Mouse (Mus musculus): ENCODE data around the gene U2surp. TPM values are rescaled to one million over a fixed set of nuclear protein-coding genes. Genes with fewer than 3 reads are reported as not detected.
A peak's percentile ranks its signal among the peaks of the same experiment; 100 is the strongest.

U2surp gene
- 87.5 and 114 TPM in 2 replicates for polyA plus RNA-seq (2015; fragmentation: Nextera tagmentation; extraction: Ambion mirVana)

DNA sequence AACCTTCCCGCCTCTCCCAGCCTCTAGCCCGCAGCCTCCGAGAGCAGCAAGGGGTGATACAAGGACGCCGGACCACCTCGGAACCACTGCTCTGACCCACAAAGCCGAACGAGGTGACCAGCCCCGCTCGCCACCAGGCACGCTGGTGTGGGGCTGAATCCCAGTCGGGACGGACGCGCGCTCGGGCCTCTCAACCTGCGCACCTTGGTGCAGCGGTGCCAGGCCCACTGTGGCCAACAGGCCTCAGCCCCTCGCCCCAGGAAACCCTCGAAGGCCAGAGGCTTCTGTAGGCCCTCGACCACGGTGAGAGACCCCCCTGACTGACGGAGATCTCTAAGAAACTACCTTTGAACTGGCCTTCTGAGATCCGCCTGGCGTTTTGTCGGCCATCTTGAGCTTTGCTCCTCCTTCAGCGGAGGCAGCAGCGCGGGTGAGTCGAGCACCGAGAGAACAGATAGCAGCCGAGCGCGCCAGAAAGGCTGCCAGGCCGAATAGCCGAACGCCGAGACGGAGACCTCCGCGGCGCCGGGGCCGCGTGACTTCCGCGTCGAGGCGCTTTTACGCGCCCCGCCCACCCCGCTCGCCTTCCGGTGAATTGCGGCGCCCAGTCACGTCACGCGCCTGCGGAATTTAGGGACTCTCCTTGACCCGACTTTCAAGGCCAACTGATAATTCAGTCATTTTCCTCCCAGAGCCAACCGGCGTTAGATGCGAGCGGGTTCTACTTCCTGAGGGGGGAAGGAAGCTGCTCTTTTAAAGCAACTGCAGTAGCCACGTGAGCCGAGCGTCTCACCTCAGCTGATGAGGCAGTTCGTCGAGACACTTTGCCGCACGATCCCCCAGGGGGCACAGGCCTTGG lies at the start of gene U2surp:
U2surp (minus strand) TSS at position 525 of the 859 bp plus-strand sequence.
- no peaks in the 10 kb centered on the region for H3K9me3 ChIP-seq (replicated peaks)
- H3K9ac ChIP-seq = peak within 1 kb of the TSS; percentile 96
- H3K4me2 ChIP-seq = peak within 1 kb of the TSS; percentile 95
- no peaks in the 10 kb centered on the region for H3K27me3 ChIP-seq
- peak within 1 kb of the TSS; percentile 96 for H3K4me3 ChIP-seq (replicated peaks)
- H3K27ac ChIP-seq = peak within 1 kb of the TSS; percentile 92
- peaks cover 46% of the 10 kb centered on the region for H3K4me1 ChIP-seq (replicated peaks)
- ATAC-seq (ENCODE audit: low read depth) (peak; percentile 89), DNase-seq (peak; percentile 94)
- H3K36me3 ChIP-seq = peaks cover 5% of the 10 kb centered on the region; the same call in 1 of the 2 replicates
- under 1% methylated on average over 74 of the region's 74 CpGs for WGBS (ENCODE audit: insufficient replicate concordance)

DNA sequence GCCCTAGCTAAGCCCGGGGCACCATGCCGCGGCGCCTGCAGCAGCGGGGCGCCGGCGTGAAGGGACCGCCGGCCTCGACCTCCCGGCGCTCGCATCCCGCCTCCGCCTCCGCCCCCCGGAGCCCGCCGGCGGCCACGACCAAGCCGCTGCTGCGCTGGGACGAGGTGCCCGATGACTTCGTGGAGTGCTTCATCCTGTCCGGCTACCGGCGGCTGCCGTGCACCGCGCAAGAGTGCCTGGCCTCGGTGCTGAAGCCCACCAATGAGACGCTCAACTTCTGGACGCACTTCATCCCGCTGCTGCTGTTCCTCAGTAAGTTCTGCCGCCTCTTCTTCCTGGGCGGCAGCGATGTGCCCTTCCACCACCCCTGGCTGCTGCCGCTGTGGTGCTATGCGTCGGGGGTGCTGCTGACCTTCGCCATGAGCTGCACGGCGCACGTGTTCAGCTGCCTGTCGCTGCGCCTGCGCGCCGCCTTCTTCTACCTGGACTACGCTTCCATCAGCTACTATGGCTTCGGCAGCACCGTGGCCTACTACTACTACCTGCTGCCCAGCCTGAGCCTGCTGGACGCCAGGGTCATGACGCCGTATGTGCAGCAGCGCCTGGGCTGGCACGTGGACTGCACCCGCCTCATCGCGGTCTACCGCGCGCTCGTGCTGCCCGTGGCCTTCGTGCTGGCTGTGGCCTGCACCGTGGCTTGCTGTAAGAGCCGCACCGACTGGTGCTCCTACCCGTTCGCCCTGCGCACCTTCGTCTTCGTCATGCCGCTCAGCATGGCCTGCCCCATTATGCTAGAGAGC lies 48.3 kb upstream of the U2surp start:
- H3K4me2 ChIP-seq = peak overlapping the region; percentile 88
- H3K9ac ChIP-seq = peak overlapping the region; percentile 77
- H3K27ac ChIP-seq = peak overlapping the region; percentile 80
- peaks cover 7% of the 10 kb centered on the region; the same call in 1 of the 2 replicates for H3K36me3 ChIP-seq
- H3K4me1 ChIP-seq (replicated peaks) = peaks cover 63% of the 10 kb centered on the region
- peak overlapping the region; percentile 70 for H3K4me3 ChIP-seq (replicated peaks)
- H3K9me3 ChIP-seq (replicated peaks) = no peaks in the 10 kb centered on the region
- ATAC-seq (ENCODE audit: low read depth) = no peak
- DNase-seq = no peak
- 13% methylated on average over 77 of the region's 78 CpGs for WGBS (ENCODE audit: insufficient replicate concordance)
- peaks cover 78% of the 10 kb centered on the region for H3K27me3 ChIP-seq

DNA sequence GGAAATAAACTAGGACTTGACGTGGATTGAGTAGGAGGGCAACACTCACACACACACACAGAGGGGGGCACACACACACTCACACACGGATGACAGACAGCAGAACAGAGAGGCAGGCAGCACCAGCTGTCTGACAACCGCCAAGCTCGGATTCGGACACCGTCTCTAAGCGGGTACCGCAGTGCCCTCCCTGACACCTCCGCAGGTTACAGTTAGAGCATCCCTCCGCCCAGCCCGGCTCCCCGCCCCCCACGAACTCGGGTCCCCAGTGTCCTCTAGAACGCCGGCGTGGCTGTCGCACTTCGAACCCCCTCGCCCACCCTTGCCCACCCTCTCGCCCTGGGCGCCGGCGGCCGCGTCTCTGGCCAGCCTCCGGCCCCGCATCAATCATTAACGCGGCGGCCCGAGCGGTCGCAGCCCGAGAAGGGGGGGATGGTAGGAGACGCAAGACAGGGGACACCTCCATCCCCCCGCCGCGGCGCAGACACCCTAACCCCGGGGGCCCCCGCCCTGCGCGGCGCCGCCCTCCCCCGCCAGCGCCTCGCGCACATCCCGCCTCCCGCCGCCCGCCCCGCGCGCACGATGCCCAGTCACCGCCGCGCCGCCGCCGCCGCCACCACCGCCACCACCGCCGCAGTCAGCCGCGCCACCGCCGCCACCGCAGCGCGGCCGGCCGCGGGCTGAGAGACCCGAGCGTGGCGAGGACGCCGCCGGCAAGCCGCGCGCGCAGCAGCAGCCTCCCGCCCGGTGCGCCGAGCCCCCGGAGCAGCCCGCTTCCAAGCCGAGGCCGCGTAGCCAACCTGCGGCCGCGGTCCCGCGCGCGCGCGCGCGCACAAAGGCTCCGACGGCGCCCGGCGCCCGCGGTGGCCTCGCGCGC lies 47.5 kb upstream of the U2surp start, which contains the start of gene Paqr9:
Paqr9 (plus strand) TSS at position 599 of the 877 bp plus-strand sequence.
- Histone ChIP-seq H3K4me2 (peak within 1 kb of the TSS; percentile 88), H3K27me3 (peaks cover 73% of the 10 kb centered on the region), H3K9ac (peak within 1 kb of the TSS; percentile 77), H3K9me3 (replicated peaks) (no peaks in the 10 kb centered on the region), H3K4me1 (replicated peaks) (peaks cover 72% of the 10 kb centered on the region), H3K27ac (peak within 1 kb of the TSS; percentile 80), H3K36me3 (peaks cover 7% of the 10 kb centered on the region; the same call in 1 of the 2 replicates), H3K4me3 (replicated peaks) (peak within 1 kb of the TSS; percentile 70)
- WGBS (ENCODE audit: insufficient replicate concordance) = 1% methylated on average over 42 of the region's 118 CpGs
- no peak for DNase-seq
- ATAC-seq (ENCODE audit: low read depth) = peak; percentile 66

DNA sequence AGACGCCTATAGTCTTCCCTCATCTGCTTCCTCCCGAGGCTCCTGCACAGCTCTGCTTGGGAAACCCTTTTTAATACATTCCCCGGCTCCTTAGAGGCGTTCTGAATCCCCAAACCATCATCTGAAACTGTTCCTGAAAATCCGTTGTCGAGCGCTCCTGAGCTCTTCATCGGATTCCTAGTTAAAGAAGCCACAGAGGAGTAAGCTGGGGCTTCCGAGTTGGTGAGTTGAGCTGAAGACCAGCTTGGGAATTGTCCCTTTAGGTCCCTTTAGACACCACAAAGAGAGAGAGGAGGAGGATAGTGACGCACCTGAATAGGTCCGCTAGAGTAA lies 46.9 kb upstream of the U2surp start:
- peaks cover 73% of the 10 kb centered on the region for H3K4me1 ChIP-seq (replicated peaks)
- H3K9ac ChIP-seq = peak overlapping the region; percentile 77; the same call in 1 of the 2 replicates
- peaks cover 67% of the 10 kb centered on the region for H3K27me3 ChIP-seq
- H3K4me3 ChIP-seq (replicated peaks) = peak overlapping the region; percentile 70
- peak overlapping the region; percentile 88 for H3K4me2 ChIP-seq
- ATAC-seq (ENCODE audit: low read depth) = no peak
- H3K27ac ChIP-seq = peak overlapping the region; percentile 58
- H3K36me3 ChIP-seq = peaks cover 7% of the 10 kb centered on the region; the same call in 1 of the 2 replicates
- 14% methylated on average over 11 of the region's 11 CpGs for WGBS (ENCODE audit: insufficient replicate concordance)
- no peak for DNase-seq
- no peaks in the 10 kb centered on the region for H3K9me3 ChIP-seq (replicated peaks)

DNA sequence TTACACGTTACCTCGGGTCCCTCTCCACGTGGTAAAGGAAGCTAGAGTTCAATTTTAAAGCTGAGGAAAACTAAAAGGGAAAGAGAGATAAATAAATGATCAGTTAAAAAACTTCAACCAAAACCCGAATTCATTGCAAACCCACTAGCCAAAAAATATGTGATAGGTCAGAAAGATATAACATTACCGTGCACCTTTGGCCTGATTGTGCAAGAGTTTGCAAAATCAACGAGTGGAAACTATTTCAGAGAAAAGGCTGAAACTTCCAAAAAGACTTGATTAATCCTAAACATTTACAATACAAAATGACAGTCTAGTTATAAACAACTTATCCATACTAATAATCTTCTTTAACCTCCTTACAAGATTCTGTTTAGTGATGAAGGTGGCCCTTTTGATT lies 45.9 kb upstream of the U2surp start:
- Histone ChIP-seq H3K9ac (no peak overlapping the region), H3K9me3 (replicated peaks) (no peaks in the 10 kb centered on the region), H3K36me3 (peaks cover 3% of the 10 kb centered on the region; the same call in 1 of the 2 replicates), H3K27me3 (peaks cover 57% of the 10 kb centered on the region), H3K4me3 (replicated peaks) (no peak overlapping the region), H3K4me1 (replicated peaks) (peaks cover 83% of the 10 kb centered on the region), H3K4me2 (no peak overlapping the region), H3K27ac (0 out of 2 replicates have a peak overlapping the region, but pooled peaks have one; percentile 26)
- 45% methylated on average over 6 of the region's 6 CpGs for WGBS (ENCODE audit: insufficient replicate concordance)
- DNase-seq (no peak), ATAC-seq (ENCODE audit: low read depth) (no peak)

DNA sequence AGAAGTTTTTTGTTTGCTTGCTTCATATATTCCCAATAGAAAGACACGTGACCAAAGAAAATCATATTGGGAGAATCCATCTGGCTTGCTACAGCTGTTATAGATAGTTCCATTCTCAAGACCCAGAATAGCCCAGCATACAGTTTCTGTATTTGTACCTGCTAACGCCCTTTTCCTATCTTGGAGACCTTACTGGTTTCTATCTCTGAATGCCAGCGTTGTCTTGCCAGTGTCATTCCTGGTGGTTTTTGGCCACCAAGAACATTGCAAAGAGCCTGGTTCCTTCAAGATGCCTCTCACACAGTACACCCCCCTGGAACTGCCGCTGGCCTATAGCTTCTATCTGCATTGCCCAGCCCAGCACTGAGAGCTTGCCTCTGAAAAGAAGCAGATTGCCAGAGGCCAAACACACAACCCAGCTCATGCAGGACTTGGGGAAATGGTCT lies 44.3 kb upstream of the U2surp start:
- Histone ChIP-seq H3K27ac (peak overlapping the region; percentile 92), H3K4me1 (replicated peaks) (peaks cover 96% of the 10 kb centered on the region), H3K4me2 (peak overlapping the region; percentile 49)

DNA sequence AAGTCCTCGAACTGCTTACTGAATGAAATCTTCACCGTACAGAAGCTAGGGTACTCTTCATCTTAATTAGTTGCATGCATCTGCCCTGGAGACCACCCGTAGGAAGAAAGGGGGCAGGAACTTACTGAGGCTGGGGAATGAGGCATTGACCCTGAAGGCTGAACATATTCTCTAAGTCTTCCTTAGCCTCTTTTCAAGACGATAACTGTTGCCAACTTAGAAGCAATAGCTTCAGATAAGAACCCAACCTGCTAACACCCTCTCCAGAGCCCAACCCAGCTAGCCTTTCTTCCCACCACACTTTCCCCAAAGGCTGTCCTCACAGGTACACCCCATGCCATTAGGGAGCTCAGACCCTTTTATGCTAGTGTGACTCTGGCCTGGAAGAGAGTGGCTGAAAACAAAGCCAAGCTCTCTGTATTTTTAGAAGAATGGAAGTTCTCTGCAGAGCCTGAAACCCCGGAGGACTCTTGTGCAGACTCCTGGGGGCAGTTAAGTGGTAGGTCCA lies 43.5 kb upstream of the U2surp start:
- Histone ChIP-seq H3K36me3 (no peaks in the 10 kb centered on the region), H3K27me3 (peaks cover 33% of the 10 kb centered on the region), H3K4me1 (replicated peaks) (peaks cover 96% of the 10 kb centered on the region), H3K27ac (peak overlapping the region; percentile 92), H3K4me3 (replicated peaks) (peak overlapping the region; percentile 16), H3K4me2 (peak overlapping the region; percentile 49), H3K9me3 (replicated peaks) (no peaks in the 10 kb centered on the region), H3K9ac (peak overlapping the region; percentile 62)
- 45% methylated on average over 5 of the region's 5 CpGs for WGBS (ENCODE audit: insufficient replicate concordance)
- ATAC-seq (ENCODE audit: low read depth) = peak; percentile 29
- DNase-seq = no peak

More for the DNA sequence above, 44.3 kb upstream of the U2surp start:
- peaks cover 3% of the 10 kb centered on the region; the same call in 1 of the 2 replicates for H3K36me3 ChIP-seq
- no peak overlapping the region for H3K4me3 ChIP-seq (replicated peaks)
- no peaks in the 10 kb centered on the region for H3K9me3 ChIP-seq (replicated peaks)
- ATAC-seq (ENCODE audit: low read depth) (peak; percentile 60), DNase-seq (peak; percentile 63)
- peaks cover 41% of the 10 kb centered on the region for H3K27me3 ChIP-seq
- WGBS (ENCODE audit: insufficient replicate concordance) = 25% methylated on average over 4 of the region's 4 CpGs
- peak overlapping the region; percentile 62 for H3K9ac ChIP-seq

DNA sequence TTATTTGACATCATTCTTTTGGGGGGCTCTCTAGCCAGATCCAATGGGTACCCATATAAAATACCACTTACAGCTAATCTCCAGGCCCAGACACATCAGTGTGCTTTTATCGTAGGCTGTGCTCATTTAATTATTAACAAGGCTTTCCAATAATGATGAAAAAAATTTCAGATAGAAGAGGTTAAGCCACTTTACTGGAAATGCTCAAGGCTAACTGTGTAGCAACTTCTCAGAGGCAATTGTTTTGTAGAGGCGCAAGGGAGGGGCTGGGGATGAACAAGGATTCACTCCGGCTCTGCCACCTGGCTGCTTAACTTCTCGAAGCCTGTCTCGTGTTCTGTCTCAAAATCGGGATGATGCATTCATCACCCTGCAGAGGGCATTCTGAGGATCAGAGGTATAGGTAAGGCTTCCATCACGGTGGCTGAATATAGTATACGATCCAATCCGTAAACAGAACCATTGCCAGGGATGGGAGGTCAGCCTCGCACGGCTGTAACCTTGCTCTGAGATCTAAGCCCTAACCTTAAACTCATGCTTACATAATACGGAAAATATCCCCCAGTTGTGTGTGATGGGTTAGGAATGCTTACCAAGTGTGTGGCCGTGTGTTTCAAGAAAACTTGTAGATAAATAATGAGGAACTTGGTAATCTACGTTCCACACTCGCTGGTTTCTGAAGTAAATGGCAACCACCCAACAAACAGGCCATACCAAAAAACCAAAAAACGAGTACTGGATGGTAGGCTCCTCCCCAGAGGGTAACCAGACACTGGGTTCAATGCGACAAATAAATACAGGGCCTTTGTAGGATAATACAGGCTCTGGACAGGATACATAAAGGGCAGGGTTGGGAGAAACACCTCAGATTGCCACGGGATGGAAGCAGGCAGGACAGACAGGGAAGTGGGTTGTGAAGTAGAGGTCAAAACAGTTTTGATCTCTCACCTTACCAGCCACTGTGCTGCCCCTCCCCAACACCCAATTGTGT lies 42.7 kb upstream of the U2surp start:
- Histone ChIP-seq H3K9me3 (replicated peaks) (no peaks in the 10 kb centered on the region), H3K36me3 (no peaks in the 10 kb centered on the region), H3K9ac (peak overlapping the region; percentile 62), H3K27ac (peak overlapping the region; percentile 92), H3K27me3 (peaks cover 25% of the 10 kb centered on the region), H3K4me1 (replicated peaks) (peaks cover 97% of the 10 kb centered on the region), H3K4me3 (replicated peaks) (peak overlapping the region; percentile 16), H3K4me2 (peak overlapping the region; percentile 49)
- peak; percentile 36 for ATAC-seq (ENCODE audit: low read depth)
- peak; percentile 44 for DNase-seq
- WGBS (ENCODE audit: insufficient replicate concordance) = 40% methylated on average over 18 of the region's 18 CpGs

DNA sequence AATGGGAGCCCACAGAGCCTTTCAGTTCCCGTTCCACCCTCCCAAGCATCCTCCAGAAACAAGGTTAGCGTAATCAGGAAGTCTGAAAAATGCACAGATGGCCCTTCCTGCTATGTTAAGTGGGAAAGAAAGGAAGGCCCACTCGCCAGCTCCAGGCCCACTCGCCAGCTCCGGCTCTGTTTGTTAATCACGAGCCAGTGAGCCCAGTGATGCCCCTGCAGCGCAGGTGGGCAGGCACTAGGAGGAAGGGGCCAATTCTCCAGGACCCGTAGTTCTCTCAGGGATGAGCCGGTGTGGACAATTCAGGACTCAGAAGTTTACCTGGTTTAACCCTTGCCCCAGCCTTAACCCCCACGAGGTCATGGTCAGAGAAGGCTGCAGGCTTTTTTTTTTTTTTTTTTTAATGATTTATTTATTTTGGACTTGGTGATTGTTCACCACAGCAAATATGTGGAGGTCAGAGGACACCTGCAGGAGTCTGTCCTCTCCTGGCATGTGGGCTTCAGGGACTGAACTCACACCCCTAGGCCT lies 40.4 kb upstream of the U2surp start:
- Histone ChIP-seq H3K27ac (peak overlapping the region; percentile 92), H3K4me1 (replicated peaks) (peaks cover 91% of the 10 kb centered on the region), H3K9ac (no peak overlapping the region), H3K27me3 (peaks cover 3% of the 10 kb centered on the region), H3K36me3 (no peaks in the 10 kb centered on the region), H3K4me3 (replicated peaks) (no peak overlapping the region), H3K4me2 (no peak overlapping the region), H3K9me3 (replicated peaks) (no peaks in the 10 kb centered on the region)
- ATAC-seq (ENCODE audit: low read depth) (no peak), DNase-seq (no peak)
- 75% methylated on average over 10 of the region's 10 CpGs for WGBS (ENCODE audit: insufficient replicate concordance)

Measured in liver, embryonic 13.5 days (tissue).